Mouse (Mus musculus) stomach, embryonic 16.5 days (tissue): ENCODE measurements around the gene Rfc2. TPM values are rescaled to one million over a fixed set of nuclear protein-coding genes. Genes with fewer than 3 reads are reported as not detected.
A peak's percentile ranks its signal among the peaks of the same experiment; 100 is the strongest.

Experiments used
- ATAC-seq: fragments of 200-750 bp; cut with Nextera tagmentation; 2 replicates; pipeline ENCODE4 v1.8.0; 2017; ENCODE audit warnings: moderate number of reproducible peaks, moderate TSS enrichment; ENCODE audit not compliant: insufficient read depth, low FRiP score
- H3K27ac ChIP-seq: fragments of 300-500 bp; sonication (generic); 2 replicates; pipeline ENCODE4 v1.5.1; 2014; ENCODE audit warnings: low read length
- H3K27me3 ChIP-seq: fragments of 300-500 bp; sonication (generic); 2 replicates; pipeline ENCODE4 v1.6.1; 2014; ENCODE audit warnings: low read length, control low read depth, mixed read lengths; ENCODE audit not compliant: control insufficient read depth, insufficient read depth
- H3K36me3 ChIP-seq: fragments of 300-500 bp; sonication (generic); 2 replicates; pipeline ENCODE4 v1.6.1; 2014; ENCODE audit warnings: low read length; ENCODE audit not compliant: control insufficient read depth, insufficient read depth
- H3K4me1 ChIP-seq: fragments of 300-500 bp; sonication (generic); 2 replicates; pipeline ENCODE4 v1.6.1; 2014; ENCODE audit warnings: low read length, control low read depth, mixed read lengths; ENCODE audit not compliant: control insufficient read depth, insufficient read depth
- H3K4me2 ChIP-seq: fragments of 300-500 bp; sonication (generic); 2 replicates; pipeline ENCODE4 v1.6.1; 2014; ENCODE audit warnings: low read depth, low read length, mixed read lengths
- H3K4me3 ChIP-seq: fragments of 300-500 bp; sonication (generic); replicated peaks from 2 replicates; pipeline ENCODE4 v1.5.1; 2014; ENCODE audit warnings: mild to moderate bottlenecking, low read length
- H3K9ac ChIP-seq: fragments of 300-500 bp; sonication (generic); 2 replicates; pipeline ENCODE4 v1.6.1; 2014; ENCODE audit warnings: low read length
- H3K9me3 ChIP-seq: fragments of 300-500 bp; sonication (generic); replicated peaks from 2 replicates; pipeline ENCODE4 v1.6.1; 2016; ENCODE audit warnings: low read length, control low read depth; ENCODE audit not compliant: control insufficient read depth
- WGBS: fragments of 180-500 bp; shearing (Covaris S2); extraction: QIAGEN DNeasy Blood & Tissue Kit; methylation state at CpG from one replicate; pipeline ENCODE4 v1.1.7; 2014; 5-methylcytosine and 5-hydroxymethylcytosine counted together
- polyA plus RNA-seq: library from polyadenylated mRNA; unstranded; fragments of >200 nt; fragmentation: Nextera tagmentation; extraction: Ambion mirVana; gene quantifications from 2 replicates; pipeline ENCODE4 v1.2.1, GENCODE M21; 2015

Rfc2 gene
- polyA plus RNA-seq, 1 experiment from 2014 or later = 197 TPM

DNA sequence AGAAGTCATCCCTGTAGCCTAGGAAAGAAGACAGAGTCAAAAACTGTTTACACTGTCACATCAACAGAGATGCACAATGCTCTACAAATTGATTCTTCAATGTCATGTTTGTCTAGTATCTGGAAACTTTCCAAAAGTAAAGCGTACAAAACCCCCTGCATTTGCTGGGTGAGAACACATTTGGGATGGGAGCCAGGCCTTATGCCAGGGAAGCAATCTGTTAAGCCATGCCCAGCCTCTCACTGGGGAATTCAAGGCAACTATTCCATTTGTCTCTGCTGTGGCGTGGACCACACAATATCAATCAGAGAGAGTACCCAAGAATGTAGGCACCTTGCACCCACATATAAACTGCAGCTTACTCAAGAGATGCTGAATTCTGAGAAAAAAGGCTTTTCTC lies 40.9 kb downstream of the Rfc2 start:
- H3K4me1 ChIP-seq = no peaks in the 10 kb centered on the region
- no peak for ATAC-seq

GRCm38 (mm10) chr5:134629508-134629907 lies 48.3 kb downstream of the Rfc2 start:
- no peak overlapping the region for H3K4me3 ChIP-seq
- H3K9ac ChIP-seq = no peak overlapping the region
- H3K27ac ChIP-seq = peak overlapping the region; percentile 61
- H3K36me3 ChIP-seq = peaks cover 12% of the 10 kb centered on the region
- H3K4me2 ChIP-seq = no peak overlapping the region
- peak; percentile 41; the same call in 1 of the 2 replicates for ATAC-seq
- no peaks in the 10 kb centered on the region for H3K9me3 ChIP-seq
- WGBS = 55% methylated on average over 4 of the region's 4 CpGs
- 0 out of 2 replicates have a peak, but pooled peaks cover 9% of the 10 kb centered on the region for H3K4me1 ChIP-seq
- no peaks in the 10 kb centered on the region for H3K27me3 ChIP-seq

More for the DNA sequence above, 40.9 kb downstream of the Rfc2 start:
- no peaks in the 10 kb centered on the region for H3K27me3 ChIP-seq
- H3K27ac ChIP-seq = no peak overlapping the region
- 71% methylated on average over 2 of the region's 2 CpGs for WGBS
- H3K9me3 ChIP-seq = no peaks in the 10 kb centered on the region
- H3K36me3 ChIP-seq = peaks cover 57% of the 10 kb centered on the region
- no peak overlapping the region for H3K4me2 ChIP-seq
- H3K4me3 ChIP-seq = no peak overlapping the region
- no peak overlapping the region for H3K9ac ChIP-seq

- no peak overlapping the region for H3K4me2 ChIP-seq
- no peaks in the 10 kb centered on the region for H3K27me3 ChIP-seq
- ATAC-seq = no peak
- H3K4me3 ChIP-seq = no peak overlapping the region
- 0 out of 2 replicates have a peak, but pooled peaks cover 9% of the 10 kb centered on the region for H3K4me1 ChIP-seq
- H3K36me3 ChIP-seq = 0 out of 2 replicates have a peak, but pooled peaks cover 5% of the 10 kb centered on the region
- no peak overlapping the region for H3K27ac ChIP-seq
- no peaks in the 10 kb centered on the region for H3K9me3 ChIP-seq
- H3K9ac ChIP-seq = no peak overlapping the region
Measured at GRCm38 (mm10) chr5:134630835-134631234, 49.7 kb downstream of the Rfc2 start.

- 66% methylated on average over 2 of the region's 2 CpGs for WGBS
- H3K4me3 ChIP-seq = no peak overlapping the region
- peaks cover 15% of the 10 kb centered on the region for H3K4me1 ChIP-seq
- H3K27ac ChIP-seq = no peak overlapping the region
- H3K27me3 ChIP-seq = no peaks in the 10 kb centered on the region
- no peak overlapping the region for H3K4me2 ChIP-seq
- no peaks in the 10 kb centered on the region for H3K9me3 ChIP-seq
- H3K36me3 ChIP-seq = peaks cover 3% of the 10 kb centered on the region; the same call in 1 of the 2 replicates
- no peak for ATAC-seq
- no peak overlapping the region for H3K9ac ChIP-seq
Measured at GRCm38 (mm10) chr5:134632841-134633240, 51.7 kb downstream of the Rfc2 start.

DNA sequence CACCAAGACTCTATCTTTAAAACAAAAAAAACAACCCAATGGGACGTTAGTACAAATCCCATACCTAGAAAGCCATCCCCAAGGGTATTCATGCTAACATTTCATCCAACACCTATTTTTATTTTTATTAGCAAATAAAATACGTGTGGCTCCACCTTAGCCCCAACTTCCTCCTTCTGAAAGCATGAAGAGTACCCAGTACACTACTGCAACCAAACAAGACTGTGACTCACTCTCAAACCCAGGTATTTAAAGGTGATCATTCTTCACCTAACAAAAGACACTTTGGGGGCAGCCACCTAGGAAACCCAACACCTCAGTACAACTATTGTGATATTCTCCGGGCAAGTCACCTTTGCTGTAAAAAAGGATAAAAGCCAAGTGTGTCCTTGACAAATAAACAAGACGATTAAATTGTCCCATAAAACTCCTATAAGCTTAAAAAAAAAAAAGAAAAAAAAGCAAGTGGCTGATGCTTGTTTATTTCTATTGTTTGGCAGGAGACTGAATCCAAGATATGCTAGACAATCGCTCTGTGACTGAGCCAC lies 56.7 kb downstream of the Rfc2 start:
- no peaks in the 10 kb centered on the region for H3K27me3 ChIP-seq
- no peaks in the 10 kb centered on the region for H3K9me3 ChIP-seq
- peak overlapping the region; percentile 59 for H3K4me2 ChIP-seq
- H3K9ac ChIP-seq = peak overlapping the region; percentile 99
- H3K4me3 ChIP-seq = peak overlapping the region; percentile 97
- ATAC-seq = no peak
- H3K27ac ChIP-seq = peak overlapping the region; percentile 96; the same call in 1 of the 2 replicates
- peaks cover 7% of the 10 kb centered on the region for H3K4me1 ChIP-seq
- H3K36me3 ChIP-seq = peaks cover 3% of the 10 kb centered on the region; the same call in 1 of the 2 replicates
- WGBS = 17% methylated on average over 5 of the region's 5 CpGs

GRCm38 (mm10) chr5:134638461-134639268 lies 57.5 kb downstream of the Rfc2 start:
- Histone ChIP-seq H3K9ac (peak overlapping the region; percentile 99), H3K27me3 (no peaks in the 10 kb centered on the region), H3K4me3 (peak overlapping the region; percentile 97), H3K4me1 (peaks cover 7% of the 10 kb centered on the region), H3K27ac (peak overlapping the region; percentile 96), H3K4me2 (peak overlapping the region; percentile 59), H3K36me3 (peaks cover 3% of the 10 kb centered on the region; the same call in 1 of the 2 replicates), H3K9me3 (no peaks in the 10 kb centered on the region)
- peak; percentile 74 for ATAC-seq
- WGBS = under 1% methylated on average over 84 of the region's 85 CpGs

DNA sequence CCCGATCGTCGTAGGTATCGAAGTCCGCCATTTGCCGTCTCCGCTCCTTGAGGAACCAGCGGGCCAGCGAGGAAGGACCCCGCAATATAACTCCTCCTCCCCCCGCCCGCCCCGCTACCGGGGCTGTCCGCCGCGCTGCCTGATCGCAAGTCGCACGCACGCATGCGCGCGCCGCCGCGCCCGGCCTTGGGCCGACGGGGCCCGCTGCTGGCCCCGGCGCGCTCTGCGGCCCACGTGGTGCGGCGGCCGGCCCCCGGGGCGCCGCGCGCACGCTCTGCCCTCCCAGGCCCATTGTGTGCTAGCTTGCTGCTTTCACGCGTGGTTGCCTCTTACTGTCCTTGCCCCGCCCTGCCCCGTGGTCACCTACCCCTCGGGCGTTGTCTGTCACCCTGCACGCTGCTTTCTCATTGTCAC lies 58.1 kb downstream of the Rfc2 start, which contains the start of gene Eif4h:
TSS of gene Eif4h (minus strand) at position 222 of the 414 bp plus-strand sequence.
- no peaks in the 10 kb centered on the region for H3K27me3 ChIP-seq
- H3K9me3 ChIP-seq = no peaks in the 10 kb centered on the region
- H3K27ac ChIP-seq = peak within 1 kb of the TSS; percentile 96
- peak; percentile 95 for ATAC-seq
- peak within 1 kb of the TSS; percentile 97 for H3K4me3 ChIP-seq
- H3K9ac ChIP-seq = peak within 1 kb of the TSS; percentile 99
- peaks cover 7% of the 10 kb centered on the region for H3K4me1 ChIP-seq
- H3K36me3 ChIP-seq = peaks cover 3% of the 10 kb centered on the region; the same call in 1 of the 2 replicates
- under 1% methylated on average over 52 of the region's 52 CpGs for WGBS
- H3K4me2 ChIP-seq = peak within 1 kb of the TSS; percentile 67

DNA sequence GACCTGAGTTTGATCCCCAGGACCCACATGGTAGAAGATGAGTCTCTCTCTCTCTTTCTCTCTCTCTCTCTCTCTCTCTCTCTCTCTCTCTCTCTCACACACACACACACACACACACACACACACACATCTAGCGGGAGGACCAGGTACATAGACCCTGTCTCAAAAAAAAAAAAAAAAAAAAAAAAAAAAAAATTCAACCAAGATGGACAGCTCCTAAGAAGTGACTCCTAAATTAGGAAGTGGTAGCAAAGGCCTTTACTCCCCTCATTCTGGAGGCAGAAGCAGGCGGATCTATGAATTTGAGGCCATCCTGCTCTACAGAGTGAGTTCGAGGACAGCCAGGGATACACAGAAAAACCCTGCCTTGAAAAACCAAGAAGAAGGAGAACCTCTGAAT lies 59.2 kb downstream of the Rfc2 start:
- Histone ChIP-seq H3K27me3 (no peaks in the 10 kb centered on the region), H3K9me3 (no peaks in the 10 kb centered on the region), H3K27ac (no peak overlapping the region), H3K4me3 (no peak overlapping the region), H3K4me2 (no peak overlapping the region), H3K36me3 (peaks cover 3% of the 10 kb centered on the region; the same call in 1 of the 2 replicates), H3K4me1 (peaks cover 7% of the 10 kb centered on the region), H3K9ac (no peak overlapping the region)
- no peak for ATAC-seq
- WGBS = 90% methylated on average over 3 of the region's 3 CpGs

GRCm38 (mm10) chr5:134644121-134644520 lies 63.0 kb downstream of the Rfc2 start:
- no peaks in the 10 kb centered on the region for H3K9me3 ChIP-seq
- no peaks in the 10 kb centered on the region for H3K27me3 ChIP-seq
- no peak for ATAC-seq
- no peaks in the 10 kb centered on the region; the same call in 1 of the 2 replicates for H3K4me1 ChIP-seq
- no peak overlapping the region for H3K4me3 ChIP-seq
- WGBS = 76% methylated on average over 1 of the region's 1 CpGs
- no peaks in the 10 kb centered on the region for H3K36me3 ChIP-seq
- H3K4me2 ChIP-seq = no peak overlapping the region
- no peak overlapping the region for H3K9ac ChIP-seq
- peak overlapping the region; percentile 39; the same call in 1 of the 2 replicates for H3K27ac ChIP-seq
